Mouse (Mus musculus): ENCODE measurements around the gene Plk4. TPM values are rescaled to one million over a fixed set of nuclear protein-coding genes. Genes with fewer than 3 reads are reported as not detected.

Plk4 gene
- 21.0 to 35.0 TPM (median 28.7 TPM) in 4 replicates for total RNA-seq (2023; ENCODE audit: inconsistent age)

DNA sequence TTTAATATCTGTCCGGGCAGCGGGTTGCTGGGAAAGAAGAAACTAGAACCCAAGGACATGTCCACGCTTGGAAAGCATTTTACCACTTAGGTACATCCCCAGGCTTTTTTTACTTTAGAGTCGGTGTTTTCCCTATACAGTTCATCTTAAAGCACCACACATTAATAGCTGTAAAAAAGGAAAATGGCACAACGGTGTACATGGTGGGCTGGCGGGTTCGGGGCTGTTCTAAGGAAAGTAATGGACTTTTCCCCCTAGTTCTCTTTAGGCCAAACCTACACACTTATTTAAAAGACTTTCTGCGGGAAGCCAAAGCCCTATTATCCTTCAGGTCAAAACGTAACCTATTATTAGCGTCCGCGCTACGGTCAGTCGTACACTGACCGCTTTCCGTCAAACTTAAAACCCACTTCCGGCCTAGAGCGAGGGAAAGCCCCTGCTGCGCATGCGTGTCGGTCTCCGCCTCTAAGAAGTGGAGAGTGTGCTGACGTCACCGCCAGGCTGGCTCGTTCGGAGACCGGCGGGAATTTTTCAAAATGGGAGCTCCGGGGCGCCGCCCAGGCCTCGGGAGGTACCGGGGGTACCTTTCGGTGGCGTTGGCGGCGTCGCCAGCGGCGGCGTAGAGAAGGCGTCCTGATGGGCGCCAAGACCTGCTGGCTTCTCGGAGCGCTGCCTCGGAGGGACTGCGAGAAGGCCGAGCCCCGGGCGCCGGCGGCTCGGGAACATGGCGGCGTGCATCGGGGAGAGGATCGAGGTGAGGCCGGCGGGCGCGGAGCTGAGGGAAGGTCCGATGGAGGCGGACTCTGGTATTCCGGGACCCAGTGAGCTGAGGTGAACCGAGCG is at the start of gene Plk4:
Gene Plk4 (plus strand): TSS at position 490 of the 843 bp plus-strand sequence.

GRCm38 (mm10) chr3:40846473-40846956 is 46.7 kb downstream of the Plk4 start, which contains the start of gene Mfsd8:
Gene Mfsd8 (minus strand): TSS chr3:40846886.

DNA sequence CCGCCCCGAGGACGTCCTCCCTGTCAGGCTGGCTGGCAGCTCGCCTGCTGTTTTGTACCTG is 47.0 kb downstream of the Plk4 start, which contains the start of gene Abhd18:
Gene Abhd18 (plus strand): TSS at position 14 of the 61 bp plus-strand sequence.

Other genes with a start within 250 kb of the Plk4 start
- not detected in 4 replicates for gene Slc25a31, start 91.2 kb upstream of the Plk4 start, total RNA-seq (2023; ENCODE audit: inconsistent age)
- 6.7 to 12.8 TPM (median 10.0 TPM) in 4 replicates for gene Hspa4l, start 55.5 kb upstream of the Plk4 start, total RNA-seq (2023; ENCODE audit: inconsistent age)
- 13.6 to 15.6 TPM (median 14.7 TPM) in 4 replicates for gene Mfsd8, start 46.9 kb downstream of the Plk4 start, total RNA-seq (2023; ENCODE audit: inconsistent age)
- gene Abhd18, start 47.0 kb downstream of the Plk4 start, total RNA-seq (2023; ENCODE audit: inconsistent age): 7.8 to 9.9 TPM (median 8.5 TPM) in 4 replicates
- not detected in 4 replicates for gene 1700034I23Rik, start 102.5 kb downstream of the Plk4 start, total RNA-seq (2023; ENCODE audit: inconsistent age)
- gene Larp1b, start 149.8 kb downstream of the Plk4 start, total RNA-seq (2023; ENCODE audit: inconsistent age): 14.8 to 21.9 TPM (median 18.0 TPM) in 4 replicates